Mouse (Mus musculus): ENCODE measurements around the gene Ccdc141. TPM values are rescaled to one million over a fixed set of nuclear protein-coding genes. Genes with fewer than 3 reads are reported as not detected.

Gene Ccdc141
- total RNA-seq, 1 experiment, result 3.3 TPM

DNA sequence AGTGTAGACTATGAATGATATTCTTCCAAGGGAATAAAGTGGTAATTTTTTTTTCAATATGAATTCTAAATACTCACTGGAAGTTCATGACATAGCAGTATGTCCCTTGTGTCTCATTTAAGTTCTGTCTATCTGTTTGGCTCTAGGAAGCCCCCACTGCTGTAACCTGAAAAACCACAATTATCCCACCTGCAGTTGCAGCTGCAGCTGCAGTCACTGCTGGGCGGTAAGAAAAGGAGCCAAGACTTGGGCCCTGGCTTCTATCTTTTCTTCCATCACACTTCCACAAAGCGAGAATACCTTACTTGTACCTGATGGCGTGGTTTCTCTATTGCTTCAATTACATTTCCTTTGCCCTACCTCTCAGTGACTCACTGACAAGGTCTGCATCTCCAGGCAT is 17.1 kb upstream of the Ccdc141 start:
- no peak for TF ChIP-seq ZC3H11A (IDR thresholded peaks at IDR 0.05; ENCODE audit: borderline replicate concordance, low read depth, low read length)
- no peak for TF ChIP-seq HCFC1 (IDR thresholded peaks at IDR 0.05; ENCODE audit: borderline replicate concordance, insufficient read depth, low read length)
- no peak for TF ChIP-seq MAFK (IDR thresholded peaks at IDR 0.05; ENCODE audit: insufficient read depth, low read depth, low read length)
- no peak for TF ChIP-seq ZNF384 (IDR thresholded peaks at IDR 0.05; ENCODE audit: low read depth, low read length)
- TF ChIP-seq CHD2 (IDR thresholded peaks at IDR 0.05; ENCODE audit: low read depth, low read length), result no peak
- no peak overlapping the region for H3K9ac ChIP-seq (ENCODE audit: insufficient read depth, low read depth, low read length, poor library complexity, severe bottlenecking)
- no peak overlapping the region for H3K4me3 ChIP-seq (ENCODE audit: insufficient read depth in 1 of 2, low read depth in 1 of 2, low read length in 2 of 2, poor library complexity in 1 of 2, severe bottlenecking in 1 of 2)
- no peak overlapping the region for H3K27ac ChIP-seq (ENCODE audit: insufficient read depth, low read depth, low read length, poor library complexity, severe bottlenecking)
- peaks cover 0 to 2% of the 10 kb centered on the region in 2 experiments; a peak in 2 of 4 replicates for H3K4me1 ChIP-seq (ENCODE audit: control insufficient read depth in 2 of 2, insufficient read depth in 2 of 2, low read length in 2 of 2, poor library complexity in 1 of 2)
- peaks cover 4% of the 10 kb centered on the region; the same call in 1 of the 2 replicates for H3K36me3 ChIP-seq (ENCODE audit: control insufficient read depth, insufficient read depth, low read length, poor library complexity, severe bottlenecking)
- in situ Hi-C loops (cut with MboI; ENCODE audit: low sequenced_read_pairs in 2 of 2, unreplicated experiment in 2 of 2), result no loop called here
- DNase-seq (ENCODE audit: low read depth, low spot score), result no peak
- H3K9me3 ChIP-seq (ENCODE audit: control insufficient read depth, insufficient read depth, low read depth, low read length), result no peaks in the 10 kb centered on the region

- in situ Hi-C loops (cut with MboI; ENCODE audit: low sequenced_read_pairs in 2 of 2, unreplicated experiment in 2 of 2), result no loop called here
- peaks cover 4% of the 10 kb centered on the region; the same call in 1 of the 2 replicates for H3K36me3 ChIP-seq (ENCODE audit: control insufficient read depth, insufficient read depth, low read length, poor library complexity, severe bottlenecking)
Measured at GRCm38 (mm10) chr2:77186912-77187311, 16.5 kb upstream of the Ccdc141 start.

GRCm38 (mm10) chr2:77184049-77184571 is 13.7 kb upstream of the Ccdc141 start:
- Histone ChIP-seq H3K36me3 (ENCODE audit: control insufficient read depth, insufficient read depth, low read length, poor library complexity, severe bottlenecking) (peaks cover 4% of the 10 kb centered on the region; the same call in 1 of the 2 replicates), H3K4me3 (ENCODE audit: insufficient read depth in 1 of 2, low read depth in 1 of 2, low read length in 2 of 2, poor library complexity in 1 of 2, severe bottlenecking in 1 of 2) (no peak overlapping the region), H3K4me1 (ENCODE audit: control insufficient read depth in 2 of 2, insufficient read depth in 2 of 2, low read length in 2 of 2, poor library complexity in 1 of 2) (peaks cover 0 to 2% of the 10 kb centered on the region in 2 experiments; a peak in 2 of 4 replicates), H3K27ac (ENCODE audit: insufficient read depth, low read depth, low read length, poor library complexity, severe bottlenecking) (no peak overlapping the region), H3K9ac (ENCODE audit: insufficient read depth, low read depth, low read length, poor library complexity, severe bottlenecking) (no peak overlapping the region), H3K9me3 (ENCODE audit: control insufficient read depth, insufficient read depth, low read depth, low read length) (no peaks in the 10 kb centered on the region)
- in situ Hi-C loops (cut with MboI; ENCODE audit: low sequenced_read_pairs in 2 of 2, unreplicated experiment in 2 of 2), result no loop called here
- DNase-seq (ENCODE audit: low read depth, low spot score), result no peak
- TF ChIP-seq CHD2 (IDR thresholded peaks at IDR 0.05; ENCODE audit: low read depth, low read length), result no peak
- TF ChIP-seq HCFC1 (IDR thresholded peaks at IDR 0.05; ENCODE audit: borderline replicate concordance, insufficient read depth, low read length), result no peak
- TF ChIP-seq MAFK (IDR thresholded peaks at IDR 0.05; ENCODE audit: insufficient read depth, low read depth, low read length), result no peak
- TF ChIP-seq ZNF384 (IDR thresholded peaks at IDR 0.05; ENCODE audit: low read depth, low read length), result no peak
- no peak for TF ChIP-seq ZC3H11A (IDR thresholded peaks at IDR 0.05; ENCODE audit: borderline replicate concordance, low read depth, low read length)

More at GRCm38 (mm10) chr2:77186912-77187311, 16.5 kb upstream of the Ccdc141 start:
- no peak for DNase-seq (ENCODE audit: low read depth, low spot score)
- H3K27ac ChIP-seq (ENCODE audit: insufficient read depth, low read depth, low read length, poor library complexity, severe bottlenecking), result no peak overlapping the region
- no peak overlapping the region for H3K4me3 ChIP-seq (ENCODE audit: insufficient read depth in 1 of 2, low read depth in 1 of 2, low read length in 2 of 2, poor library complexity in 1 of 2, severe bottlenecking in 1 of 2)
- H3K9ac ChIP-seq (ENCODE audit: insufficient read depth, low read depth, low read length, poor library complexity, severe bottlenecking), result no peak overlapping the region
- H3K4me1 ChIP-seq (ENCODE audit: control insufficient read depth in 2 of 2, insufficient read depth in 2 of 2, low read length in 2 of 2, poor library complexity in 1 of 2), result peaks cover 0 to 2% of the 10 kb centered on the region in 2 experiments; a peak in 2 of 4 replicates
- H3K9me3 ChIP-seq (ENCODE audit: control insufficient read depth, insufficient read depth, low read depth, low read length), result no peaks in the 10 kb centered on the region
- TF ChIP-seq CHD2 (IDR thresholded peaks at IDR 0.05; ENCODE audit: low read depth, low read length) (no peak), HCFC1 (IDR thresholded peaks at IDR 0.05; ENCODE audit: borderline replicate concordance, insufficient read depth, low read length) (no peak), ZC3H11A (IDR thresholded peaks at IDR 0.05; ENCODE audit: borderline replicate concordance, low read depth, low read length) (no peak), MAFK (IDR thresholded peaks at IDR 0.05; ENCODE audit: insufficient read depth, low read depth, low read length) (no peak), ZNF384 (IDR thresholded peaks at IDR 0.05; ENCODE audit: low read depth, low read length) (no peak)

GRCm38 (mm10) chr2:77183646-77184045 is 13.2 kb upstream of the Ccdc141 start:
- H3K27ac ChIP-seq (ENCODE audit: insufficient read depth, low read depth, low read length, poor library complexity, severe bottlenecking), result no peak overlapping the region
- TF ChIP-seq ZC3H11A (IDR thresholded peaks at IDR 0.05; ENCODE audit: borderline replicate concordance, low read depth, low read length) (no peak), HCFC1 (IDR thresholded peaks at IDR 0.05; ENCODE audit: borderline replicate concordance, insufficient read depth, low read length) (no peak), CHD2 (IDR thresholded peaks at IDR 0.05; ENCODE audit: low read depth, low read length) (no peak), ZNF384 (IDR thresholded peaks at IDR 0.05; ENCODE audit: low read depth, low read length) (no peak), MAFK (IDR thresholded peaks at IDR 0.05; ENCODE audit: insufficient read depth, low read depth, low read length) (no peak)
- no peak overlapping the region for H3K9ac ChIP-seq (ENCODE audit: insufficient read depth, low read depth, low read length, poor library complexity, severe bottlenecking)
- no peak overlapping the region for H3K4me3 ChIP-seq (ENCODE audit: insufficient read depth in 1 of 2, low read depth in 1 of 2, low read length in 2 of 2, poor library complexity in 1 of 2, severe bottlenecking in 1 of 2)
- H3K9me3 ChIP-seq (ENCODE audit: control insufficient read depth, insufficient read depth, low read depth, low read length), result no peaks in the 10 kb centered on the region
- DNase-seq (ENCODE audit: low read depth, low spot score), result no peak
- peaks cover 0 to 2% of the 10 kb centered on the region in 2 experiments; a peak in 2 of 4 replicates for H3K4me1 ChIP-seq (ENCODE audit: control insufficient read depth in 2 of 2, insufficient read depth in 2 of 2, low read length in 2 of 2, poor library complexity in 1 of 2)
- in situ Hi-C loops (cut with MboI; ENCODE audit: low sequenced_read_pairs in 2 of 2, unreplicated experiment in 2 of 2), result no loop called here
- peaks cover 4% of the 10 kb centered on the region; the same call in 1 of the 2 replicates for H3K36me3 ChIP-seq (ENCODE audit: control insufficient read depth, insufficient read depth, low read length, poor library complexity, severe bottlenecking)

Measured in ES-E14 (cell line).